Mouse (Mus musculus) liver, embryonic 14.5 days (tissue): Measurements from ENCODE around the gene Elmo1.

Experiments used
- CTCF ChIP-seq: IDR thresholded peaks from 2 replicates; pipeline ENCODE4 v1.5.1; 2016; ENCODE audit warnings: antibody characterized with exemption, low read depth, control low read depth
- EP300 ChIP-seq: IDR thresholded peaks from 2 replicates; pipeline ENCODE4 v1.6.1; 2016; ENCODE audit warnings: antibody characterized with exemption, low read depth

DNA sequence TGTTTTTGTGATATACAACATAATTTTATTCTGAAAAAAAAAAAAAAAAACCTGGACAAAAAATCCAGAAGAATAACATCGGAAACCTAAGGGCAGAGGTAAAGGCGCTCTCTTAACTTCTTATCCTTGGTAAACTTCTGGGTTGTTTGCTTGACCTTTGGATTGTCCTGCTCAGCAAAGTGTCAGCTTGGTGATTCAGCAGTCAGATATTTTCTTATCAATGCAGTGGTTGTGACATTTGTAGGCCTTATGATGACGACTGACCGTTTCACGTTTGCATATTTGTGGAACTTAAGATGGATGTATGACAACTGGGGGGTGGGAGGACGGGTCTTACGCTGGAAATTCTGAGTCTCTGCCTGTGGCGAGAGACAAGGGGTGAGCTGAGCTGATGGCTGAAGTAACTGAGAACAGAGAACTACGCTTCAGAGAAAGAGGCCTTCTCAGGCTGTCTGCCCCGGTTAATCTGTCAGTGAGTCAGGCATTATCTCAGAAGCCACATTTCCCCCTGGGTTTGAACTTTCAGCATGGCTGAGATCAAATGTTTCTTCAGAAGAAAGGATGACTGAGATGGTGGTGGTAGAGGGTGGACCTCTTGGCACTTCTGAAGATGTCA lies 73.1 kb downstream of the Elmo1 start:
- no peak for TF ChIP-seq CTCF
- peak; percentile 76 for TF ChIP-seq EP300
